Mouse (Mus musculus) adrenal gland, postnatal 14 days (tissue): ENCODE results near the gene Pmpca. TPM values are rescaled to one million over a fixed set of nuclear protein-coding genes. Genes with fewer than 3 reads are reported as not detected.

Source experiments
- DNase-seq: peaks from one replicate; pipeline ENCODE4 v3.0.0; 2021; ENCODE audit warnings: mixed read lengths
- long read RNA-seq, 2 experiments: library from polyadenylated mRNA; stranded (forward); transcript quantifications; one replicate each; pipeline ENCODE4 v2.0.0; 2021
- total RNA-seq: library from RNA; stranded (reverse); gene quantifications from 2 replicates; pipeline ENCODE4 v1.2.3, GENCODE M21; 2021

The Pmpca gene
- 122 TPM in 2 replicates for total RNA-seq
- long read RNA-seq, experiment 1, transcript Pmpca-201 (13 exons, 3,135 nt): major isoform, 210 of 283 reads
- long read RNA-seq, experiment 1, transcript Pmpca-202 (11 exons, 1,638 nt): minor isoform, 5 of 283 reads
- long read RNA-seq, experiment 1, partial matches to known transcripts: 42 of 283 reads
- long read RNA-seq, experiment 1, other reads (novel, unspliced or antisense): 26 of 283 reads
- long read RNA-seq, experiment 2, transcript Pmpca-201 (13 exons, 3,135 nt): major isoform, 151 of 212 reads
- long read RNA-seq, experiment 2, partial matches to known transcripts: 33 of 212 reads
- long read RNA-seq, experiment 2, other reads (novel, unspliced or antisense): 25 of 212 reads

GRCm38 (mm10) chr2:26389154-26389690, at the start of gene Pmpca, which contains the start of gene Entr1:
TSS of gene Pmpca (plus strand) at chr2:26389339.
TSS of gene Entr1 (minus strand) at chr2:26389316.
- peak; percentile 92 for DNase-seq

DNA sequence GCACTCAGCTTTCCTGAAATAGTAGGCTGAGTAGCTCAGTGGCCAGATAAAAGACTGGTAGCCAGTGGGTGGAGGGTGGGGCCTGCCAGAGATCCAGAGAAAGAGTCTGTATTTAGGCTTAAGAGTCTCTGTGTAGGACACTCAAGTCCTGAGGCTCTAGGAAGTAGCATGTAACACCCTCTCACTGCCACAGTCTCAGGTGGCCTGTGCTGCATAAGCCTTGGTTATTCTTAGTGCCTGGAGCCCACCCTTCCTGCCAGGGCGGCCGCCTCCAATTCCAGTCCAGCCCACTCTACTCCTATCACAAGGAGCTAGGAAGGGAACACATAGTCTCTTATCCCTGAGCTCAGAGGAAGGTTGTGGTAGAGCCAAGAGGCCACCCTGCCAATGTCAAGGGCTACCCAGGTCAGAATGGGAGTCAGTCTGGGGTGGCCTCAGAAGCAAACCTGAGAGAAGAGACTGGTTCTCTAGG, 47.6 kb upstream of the Pmpca start:
- no peak for DNase-seq

DNA sequence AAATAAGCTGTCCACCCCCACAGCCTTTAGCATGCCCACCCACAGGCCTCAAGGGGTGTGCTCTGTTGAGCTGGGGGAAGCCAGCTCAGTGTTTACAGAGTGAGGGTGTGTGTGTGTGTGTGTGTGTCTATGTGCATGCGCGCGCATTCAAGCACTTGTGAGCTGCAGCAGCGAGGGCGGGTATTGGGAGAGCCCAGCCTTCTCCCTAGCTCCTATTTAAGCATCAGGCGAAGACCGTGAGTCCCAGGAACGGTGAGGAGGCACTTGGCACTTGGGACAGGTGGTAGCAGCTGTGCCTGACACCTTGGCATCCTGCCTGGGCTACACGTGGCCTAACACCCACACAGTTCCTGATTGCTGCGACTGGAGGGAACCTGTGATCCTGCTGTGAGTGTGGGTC, 47.1 kb upstream of the Pmpca start:
- DNase-seq: peak; percentile 65

DNA sequence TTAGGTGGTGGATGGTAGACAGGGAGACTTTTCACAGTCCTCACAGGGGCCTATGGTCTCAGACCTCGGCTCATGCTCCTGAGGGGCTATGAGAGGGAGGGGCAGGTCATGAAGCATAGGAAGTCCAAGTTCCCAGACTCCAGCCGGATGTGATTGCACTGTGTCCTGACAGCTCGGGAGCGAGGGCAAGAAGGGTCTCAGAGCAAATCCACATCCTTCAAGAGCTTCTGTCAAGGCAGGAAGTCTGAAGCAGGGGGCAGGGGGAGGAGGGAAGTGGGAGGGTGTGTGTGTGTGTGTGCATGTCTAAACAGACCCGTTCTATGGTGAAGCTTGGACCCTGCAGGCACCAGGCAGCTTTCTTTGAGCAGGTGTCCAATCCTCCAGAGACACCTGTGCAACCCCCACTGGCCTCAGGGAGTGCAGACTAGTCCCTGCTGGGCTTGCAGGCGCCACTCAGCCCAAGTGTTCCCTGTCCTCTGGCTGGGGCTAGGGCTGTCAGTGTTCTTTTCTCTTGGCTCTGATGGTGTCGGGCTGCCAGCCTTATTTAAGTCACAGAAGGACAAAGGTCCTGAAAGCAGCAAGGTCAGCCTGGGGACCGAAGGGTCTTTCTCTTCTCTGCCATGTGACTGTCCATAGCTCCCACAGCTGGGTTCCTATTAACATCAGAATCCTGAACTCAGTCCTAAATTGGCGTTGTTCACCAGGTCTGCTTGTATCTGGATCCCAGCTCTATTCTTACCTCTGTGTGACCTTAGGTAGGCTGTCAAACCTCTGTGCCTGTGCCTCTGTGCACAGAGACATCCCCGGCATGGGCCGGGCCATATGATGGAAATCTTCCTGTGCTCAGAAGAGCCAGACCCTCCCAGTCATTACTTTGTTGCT, 46.3 kb upstream of the Pmpca start:
- peak; percentile 51 for DNase-seq

GRCm38 (mm10) chr2:26348241-26348640, 40.9 kb upstream of the Pmpca start:
- DNase-seq: no peak

DNA sequence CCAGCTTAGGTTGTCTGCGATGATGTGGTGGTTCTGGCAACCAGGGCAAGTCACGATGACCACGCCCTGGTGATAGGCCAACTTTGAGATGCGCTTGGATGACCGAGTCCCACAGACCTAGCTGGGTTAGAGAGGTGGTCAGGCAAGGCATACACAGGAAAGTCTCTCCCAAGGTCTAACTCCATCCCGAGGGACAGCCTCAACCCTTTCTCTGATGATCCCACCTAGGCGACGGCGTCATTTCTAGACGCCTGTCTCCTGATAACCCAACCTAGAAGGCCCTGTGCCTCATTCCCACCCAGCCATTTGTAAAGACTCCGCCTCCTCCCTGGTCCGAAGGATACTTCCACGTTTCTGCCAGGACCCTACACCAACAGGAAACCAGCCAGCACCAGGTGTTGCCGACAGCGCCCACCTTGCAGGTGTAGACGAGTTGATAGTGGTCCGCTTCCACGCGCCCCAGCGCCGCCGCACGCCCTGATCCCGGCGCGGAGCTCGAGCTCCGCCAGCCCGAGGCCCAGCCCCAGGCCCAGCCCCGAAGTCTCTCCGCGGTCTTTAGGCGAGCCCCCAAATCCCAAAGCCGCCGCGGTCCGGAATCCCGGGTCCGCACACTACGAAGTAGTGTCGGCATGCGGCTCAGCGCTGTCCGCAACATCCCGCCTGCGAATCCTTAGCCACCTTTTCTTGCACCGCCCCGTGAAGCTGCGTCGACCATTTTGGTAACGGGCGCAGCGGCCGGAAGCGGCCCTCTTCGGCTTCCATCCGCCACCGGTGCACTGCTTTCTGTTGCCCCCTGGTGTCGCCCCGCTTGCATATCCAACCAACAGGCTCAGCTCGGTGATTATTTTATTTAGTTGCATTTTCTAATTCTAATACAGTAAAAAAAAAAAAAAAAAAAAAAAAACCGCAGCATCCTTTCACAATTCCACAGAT, 37.5 kb upstream of the Pmpca start, which contains the start of gene Dnlz:
Dnlz (minus strand) TSS at position 753 of the 933 bp plus-strand sequence.
- peak; percentile 95 for DNase-seq

- DNase-seq: peak; percentile 48
These were observed 36.7 kb upstream of the Pmpca start for GRCm38 (mm10) chr2:26352291-26352910.

- DNase-seq: no peak
These were observed 35.8 kb upstream of the Pmpca start for GRCm38 (mm10) chr2:26353066-26353980.

DNA sequence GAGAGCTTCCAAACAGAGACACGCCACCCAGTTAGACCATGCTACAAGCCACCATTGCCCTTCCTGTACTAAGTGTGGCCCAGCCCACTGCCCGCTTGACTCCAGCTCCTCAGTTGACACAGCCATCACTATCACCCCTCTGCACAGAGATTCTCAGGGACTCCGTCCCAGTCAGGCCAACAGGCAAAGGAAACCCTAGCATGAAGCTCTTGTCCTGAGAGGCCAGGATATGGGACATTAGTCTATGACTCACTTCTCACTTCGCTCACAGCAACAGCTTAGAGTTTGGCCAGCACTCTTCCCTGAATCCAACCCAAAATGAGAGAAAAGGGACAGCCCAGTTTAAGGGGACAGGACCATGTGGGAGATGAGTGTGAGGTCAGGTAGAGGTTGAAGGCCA, 34.7 kb upstream of the Pmpca start:
- DNase-seq: no peak

DNA sequence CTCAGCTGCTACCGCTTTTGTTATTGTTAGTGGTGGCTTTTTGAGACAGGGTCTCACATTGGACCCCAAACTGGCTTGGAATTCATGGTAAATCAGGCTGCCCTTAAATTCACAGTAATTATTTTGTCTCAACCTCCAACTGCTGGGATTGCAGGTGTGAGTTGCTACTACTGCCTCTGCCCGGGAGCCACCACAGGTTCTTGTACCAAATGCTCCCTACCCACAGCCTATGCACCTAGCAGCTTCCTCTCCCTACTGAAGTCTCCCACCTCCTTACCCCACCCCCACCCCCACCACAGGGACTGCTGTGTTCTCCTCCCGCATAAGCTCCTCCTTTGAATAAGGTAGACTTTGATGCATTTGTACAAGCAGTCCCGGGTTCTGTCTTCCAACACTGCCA, 32.9 kb upstream of the Pmpca start:
- no peak for DNase-seq

GRCm38 (mm10) chr2:26356678-26357077, 32.5 kb upstream of the Pmpca start:
- DNase-seq: no peak

GRCm38 (mm10) chr2:26357484-26357883, 31.7 kb upstream of the Pmpca start:
- peak; percentile 47 for DNase-seq

DNA sequence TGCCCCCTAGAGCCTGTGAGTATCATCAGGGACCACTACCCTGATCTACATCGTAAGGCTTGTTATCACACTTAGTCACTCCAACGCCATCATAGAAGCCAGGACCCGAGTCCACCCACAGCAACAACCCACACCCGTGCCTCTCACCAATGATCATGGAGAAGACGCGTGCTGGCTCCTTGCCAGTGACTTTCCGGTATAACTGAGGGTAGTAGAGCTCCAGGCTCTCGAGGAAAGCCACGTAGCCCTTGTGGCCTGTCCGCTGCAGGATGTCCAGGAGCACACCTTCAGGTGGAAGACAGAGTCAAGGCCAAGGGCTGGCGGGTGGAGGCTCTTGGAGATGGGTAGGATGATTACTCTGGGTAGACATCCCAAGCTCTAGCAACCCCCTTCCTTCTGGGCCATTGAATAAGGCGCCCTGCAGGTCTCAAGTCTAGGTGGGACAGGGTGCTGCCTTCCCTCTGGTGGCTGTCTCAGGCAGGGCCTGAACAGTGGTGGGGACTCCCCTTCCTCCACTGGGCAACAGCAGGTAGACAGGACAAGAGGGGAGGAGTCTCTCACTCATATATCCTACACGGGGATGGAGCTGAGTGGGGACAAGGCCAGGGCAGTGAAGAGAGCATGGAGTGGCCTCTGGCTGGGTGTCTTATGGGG, 30.3 kb upstream of the Pmpca start:
- no peak for DNase-seq

GRCm38 (mm10) chr2:26359983-26360382, 29.2 kb upstream of the Pmpca start:
- DNase-seq: peak; percentile 52

- no peak for DNase-seq
These were observed 28.4 kb upstream of the Pmpca start, which contains the start of gene Card9 for GRCm38 (mm10) chr2:26360772-26361171. TSS of gene Card9 (minus strand) at chr2:26360918.

GRCm38 (mm10) chr2:26362991-26363390, 26.1 kb upstream of the Pmpca start:
- no peak for DNase-seq

DNA sequence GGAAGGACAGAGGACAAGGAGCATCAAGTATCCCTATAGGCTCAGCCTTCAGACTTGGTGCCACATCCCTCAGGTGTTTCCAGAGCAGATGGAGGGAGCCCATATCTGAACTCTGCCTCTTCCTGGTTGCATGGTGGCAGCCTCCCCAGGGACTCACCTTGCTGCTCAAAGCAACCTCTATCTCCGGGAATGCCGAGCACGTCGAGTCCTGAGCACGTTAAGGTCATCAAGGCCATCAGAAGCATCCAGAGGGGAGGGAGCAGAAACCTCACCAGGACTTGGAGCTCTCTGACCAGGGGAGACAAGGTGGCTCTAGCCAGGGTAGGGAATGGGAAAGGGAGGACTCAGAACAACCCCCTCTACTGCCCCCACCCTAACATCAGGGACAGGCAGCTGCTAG, 25.7 kb upstream of the Pmpca start:
- DNase-seq: no peak

DNA sequence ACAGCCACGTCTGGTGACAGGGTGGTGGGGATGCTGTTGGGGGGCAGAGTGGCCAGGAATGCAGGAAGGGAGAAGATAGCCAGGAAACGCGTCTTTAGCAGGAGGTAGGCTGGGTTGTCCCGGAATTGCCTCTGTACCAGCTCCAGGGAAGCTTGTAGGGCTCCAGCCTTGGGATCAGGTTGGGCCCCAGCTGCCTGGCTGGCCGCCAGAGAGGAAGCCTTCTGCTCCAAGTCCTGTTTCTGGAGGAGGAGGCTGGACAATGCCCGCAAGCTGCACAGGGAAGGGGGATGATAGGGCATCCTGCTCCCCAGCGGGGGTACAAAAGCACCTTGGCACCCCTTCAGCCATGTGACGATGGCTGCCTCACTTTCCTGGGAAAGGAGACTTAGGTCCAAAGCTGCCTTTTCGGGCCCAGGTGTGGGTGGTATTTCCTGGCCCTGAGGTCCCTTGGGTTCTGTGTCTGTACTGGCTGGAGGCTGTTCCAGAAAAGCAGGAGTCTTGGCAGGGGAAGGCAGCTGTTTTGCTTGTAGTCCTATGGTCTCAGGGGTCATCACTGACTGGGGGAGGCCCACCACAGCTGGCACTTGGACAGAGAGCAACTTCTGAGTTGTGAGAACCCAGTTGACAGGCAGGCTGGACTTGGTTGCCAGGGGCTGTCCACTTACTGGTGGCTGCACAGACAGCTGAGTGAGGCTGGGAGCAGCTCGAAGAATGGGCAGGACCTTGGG, 24.2 kb upstream of the Pmpca start:
- DNase-seq: peak; percentile 90

DNA sequence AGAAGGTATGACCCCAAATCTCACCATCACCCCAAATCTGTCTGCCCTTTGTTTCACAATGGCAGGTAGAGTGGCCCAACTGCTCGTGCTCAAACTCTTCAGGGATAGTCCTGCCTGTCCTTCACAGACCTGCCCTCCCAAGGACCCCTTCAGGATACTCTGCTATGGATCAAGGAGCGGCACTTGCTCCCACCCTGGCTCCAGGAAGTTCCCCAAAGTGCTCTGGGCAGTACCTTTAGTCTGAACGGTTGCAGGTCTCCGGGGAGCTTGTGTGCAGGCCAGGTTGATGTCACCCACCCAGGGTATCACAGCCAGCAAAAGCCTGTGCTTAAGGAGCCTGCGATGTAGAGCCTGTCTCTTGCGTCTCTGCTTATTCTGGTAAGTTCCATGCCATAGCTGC, 21.2 kb upstream of the Pmpca start:
- no peak for DNase-seq
